Mouse (Mus musculus) forebrain, embryonic 13.5 days (tissue): ENCODE data around the gene Tmem81. TPM values are rescaled to one million over a fixed set of nuclear protein-coding genes. Genes with fewer than 3 reads are reported as not detected.
A peak's percentile ranks its signal among the peaks of the same experiment; 100 is the strongest.

Source experiments
- ATAC-seq: fragments of 200-750 bp; cut with Nextera tagmentation; 2 replicates; pipeline ENCODE4 v1.8.0; 2017
- H3K27ac ChIP-seq: fragments of 300-500 bp; sonication (generic); 2 replicates; pipeline ENCODE4 v1.5.1; 2015; ENCODE audit warnings: inconsistent platforms, mild to moderate bottlenecking, moderate library complexity
- H3K27me3 ChIP-seq: fragments of 300-500 bp; sonication (generic); 2 replicates; pipeline ENCODE4 v1.6.1; 2015; ENCODE audit warnings: mild to moderate bottlenecking, inconsistent platforms
- H3K36me3 ChIP-seq: fragments of 300-500 bp; sonication (generic); 2 replicates; pipeline ENCODE4 v1.6.1; 2015; ENCODE audit warnings: mild to moderate bottlenecking, inconsistent platforms; ENCODE audit not compliant: poor library complexity, severe bottlenecking
- H3K4me1 ChIP-seq: fragments of 300-500 bp; sonication (generic); 2 replicates; pipeline ENCODE4 v1.6.1; 2015; ENCODE audit warnings: inconsistent platforms
- H3K4me2 ChIP-seq: fragments of 300-500 bp; sonication (generic); 2 replicates; pipeline ENCODE4 v1.6.1; 2015; ENCODE audit warnings: inconsistent platforms, mild to moderate bottlenecking, moderate library complexity
- H3K4me3 ChIP-seq: fragments of 300-500 bp; sonication (generic); 2 replicates; pipeline ENCODE4 v1.5.1; 2015; ENCODE audit warnings: mild to moderate bottlenecking, inconsistent platforms
- H3K9ac ChIP-seq: fragments of 300-500 bp; sonication (generic); 2 replicates; pipeline ENCODE4 v1.6.1; 2015; ENCODE audit warnings: mild to moderate bottlenecking, inconsistent platforms
- H3K9me3 ChIP-seq: fragments of 300-500 bp; sonication (generic); replicated peaks from 2 replicates; pipeline ENCODE4 v1.6.1; 2016; ENCODE audit warnings: inconsistent platforms
- WGBS: fragments of 180-500 bp; shearing (Covaris S2); methylation state at CpG from one replicate; pipeline ENCODE4 v1.1.7; 2015; 5-methylcytosine and 5-hydroxymethylcytosine counted together
- polyA plus RNA-seq: library from polyadenylated mRNA; unstranded; fragments of >200 nt; fragmentation: Nextera tagmentation; extraction: Ambion mirVana; gene quantifications from 2 replicates; pipeline ENCODE4 v1.2.1, GENCODE M21; 2015

Gene Tmem81
- polyA plus RNA-seq, 1 experiment from 2014 or later = 0.92 TPM

GRCm38 (mm10) chr1:132541171-132541823 is 35.3 kb downstream of the Tmem81 start:
- Histone ChIP-seq H3K36me3 (no peaks in the 10 kb centered on the region), H3K4me1 (peaks cover 37% of the 10 kb centered on the region), H3K4me3 (peak overlapping the region; percentile 50), H3K27me3 (peaks cover 28% of the 10 kb centered on the region), H3K27ac (no peak overlapping the region), H3K9ac (peak overlapping the region; percentile 77), H3K4me2 (peak overlapping the region; percentile 76), H3K9me3 (no peaks in the 10 kb centered on the region)
- ATAC-seq = no peak
- WGBS = 6% methylated on average over 14 of the region's 14 CpGs

GRCm38 (mm10) chr1:132541824-132542599 is 36.0 kb downstream of the Tmem81 start:
- H3K4me3 ChIP-seq = peak overlapping the region; percentile 50
- 12% methylated on average over 5 of the region's 5 CpGs for WGBS
- H3K36me3 ChIP-seq = no peaks in the 10 kb centered on the region
- peak overlapping the region; percentile 76 for H3K4me2 ChIP-seq
- ATAC-seq = peak; percentile 44
- peak overlapping the region; percentile 76 for H3K27ac ChIP-seq
- H3K9ac ChIP-seq = peak overlapping the region; percentile 77
- no peaks in the 10 kb centered on the region for H3K9me3 ChIP-seq
- peaks cover 28% of the 10 kb centered on the region for H3K27me3 ChIP-seq
- H3K4me1 ChIP-seq = peaks cover 37% of the 10 kb centered on the region

GRCm38 (mm10) chr1:132542762-132543306 is 36.8 kb downstream of the Tmem81 start, which contains the start of gene Cntn2:
TSS of gene Cntn2 (minus strand) at chr1:132543256.
- 2% methylated on average over 30 of the region's 30 CpGs for WGBS
- Histone ChIP-seq H3K4me2 (peak within 1 kb of the TSS; percentile 76), H3K4me3 (peak within 1 kb of the TSS; percentile 50), H3K27ac (peak within 1 kb of the TSS; percentile 76), H3K27me3 (peaks cover 28% of the 10 kb centered on the region), H3K36me3 (no peaks in the 10 kb centered on the region), H3K9me3 (no peaks in the 10 kb centered on the region), H3K4me1 (peaks cover 32% of the 10 kb centered on the region), H3K9ac (peak within 1 kb of the TSS; percentile 77)
- ATAC-seq = peak; percentile 88

- H3K27me3 ChIP-seq = peaks cover 28% of the 10 kb centered on the region
- H3K36me3 ChIP-seq = no peaks in the 10 kb centered on the region
- H3K4me1 ChIP-seq = peaks cover 29% of the 10 kb centered on the region
- H3K4me2 ChIP-seq = no peak overlapping the region
- ATAC-seq = no peak
- WGBS = 67% methylated on average over 8 of the region's 8 CpGs
- H3K4me3 ChIP-seq = no peak overlapping the region
- no peaks in the 10 kb centered on the region for H3K9me3 ChIP-seq
- H3K27ac ChIP-seq = peak overlapping the region; percentile 41
- no peak overlapping the region for H3K9ac ChIP-seq
Measured at GRCm38 (mm10) chr1:132543789-132544188, 37.8 kb downstream of the Tmem81 start.

- peak; percentile 74 for ATAC-seq
- H3K27ac ChIP-seq = peak overlapping the region; percentile 93
- no peak overlapping the region for H3K9ac ChIP-seq
- H3K9me3 ChIP-seq = no peaks in the 10 kb centered on the region
- no peaks in the 10 kb centered on the region for H3K36me3 ChIP-seq
- H3K4me2 ChIP-seq = peak overlapping the region; percentile 12; the same call in 1 of the 2 replicates
- no peak overlapping the region for H3K4me3 ChIP-seq
- peaks cover 56% of the 10 kb centered on the region for H3K4me1 ChIP-seq
- WGBS = 20% methylated on average over 8 of the region's 9 CpGs
- H3K27me3 ChIP-seq = no peaks in the 10 kb centered on the region
Measured at GRCm38 (mm10) chr1:132557901-132558631, 52.0 kb downstream of the Tmem81 start.

Other genes with a start within 250 kb of the Tmem81 start
- gene Klhdc8a, start 207.6 kb upstream of the Tmem81 start, polyA plus RNA-seq = 1.2 and 1.6 TPM in 2 replicates
- gene Nuak2, start 190.1 kb upstream of the Tmem81 start, polyA plus RNA-seq = 28.8 and 36.5 TPM in 2 replicates
- gene Tmcc2, start 114.9 kb upstream of the Tmem81 start, polyA plus RNA-seq = 16.7 and 19.7 TPM in 2 replicates
- gene Dstyk, start 88.7 kb upstream of the Tmem81 start, polyA plus RNA-seq = 10.5 and 12.5 TPM in 2 replicates
- 53.8 and 55.6 TPM in 2 replicates for gene Rbbp5, start 28.9 kb upstream of the Tmem81 start, polyA plus RNA-seq
- 53.6 and 68.9 TPM in 2 replicates for gene Cntn2, start 37.0 kb downstream of the Tmem81 start, polyA plus RNA-seq
- 35.3 and 35.8 TPM in 2 replicates for gene Nfasc, start 235.6 kb downstream of the Tmem81 start, polyA plus RNA-seq